Mouse (Mus musculus): Measurements from ENCODE around the gene Bicral. TPM values are rescaled to one million over a fixed set of nuclear protein-coding genes. Genes with fewer than 3 reads are reported as not detected.

Gene Bicral
- polyA plus RNA-seq, 1 experiment from 2014 or later: 4.1 TPM

GRCm38 (mm10) chr17:46782341-46783221 is 75.7 kb downstream of the Bicral start, which contains the start of gene Rpl7l1:
Gene Rpl7l1 (minus strand): TSS chr17:46782672.
- Histone ChIP-seq H3K4me1 (ENCODE audit: control insufficient read depth, insufficient read depth, low read length) (no peaks in the 10 kb centered on the region), H3K9me3 (replicated peaks; ENCODE audit: control insufficient read depth, low read length) (no peaks in the 10 kb centered on the region), H3K27me3 (ENCODE audit: control insufficient read depth, insufficient read depth, low read length) (no peaks in the 10 kb centered on the region), H3K4me2 (peak within 1 kb of the TSS; percentile 69), H3K9ac (ENCODE audit: low read depth, low read length) (peak within 1 kb of the TSS; percentile 88), H3K36me3 (ENCODE audit: control insufficient read depth, insufficient read depth, low read length) (peaks cover 24% of the 10 kb centered on the region), H3K4me3 (ENCODE audit: low read depth, low read length) (peak within 1 kb of the TSS; percentile 77), H3K27ac (ENCODE audit: low read depth, low read length) (peak within 1 kb of the TSS; percentile 85)
- peak; percentile 85 for ATAC-seq (replicated peaks; ENCODE audit: insufficient number of reproducible peaks, low FRiP score, low TSS enrichment)
- under 1% methylated on average over 44 of the region's 44 CpGs for WGBS (ENCODE audit: insufficient replicate concordance)

DNA sequence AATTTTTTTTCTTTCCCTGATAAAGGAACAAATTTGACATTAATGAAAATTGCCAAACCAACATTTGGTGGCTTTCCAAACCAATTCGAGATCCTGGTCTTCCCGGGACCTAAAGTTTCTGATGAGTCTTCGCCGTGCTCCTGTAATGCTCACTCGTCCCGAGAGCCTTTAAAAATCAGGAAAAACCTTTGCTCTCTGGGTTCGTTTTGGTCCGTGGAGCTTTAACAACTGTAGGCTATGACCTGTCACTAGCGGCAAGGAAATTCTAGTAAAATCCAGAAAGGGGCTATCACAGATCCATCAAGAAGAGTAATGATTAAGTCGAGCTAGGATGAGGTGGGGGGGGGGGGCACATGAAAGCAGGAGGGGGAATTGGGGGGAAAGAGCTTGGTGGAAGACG is 76.4 kb downstream of the Bicral start:
- no peaks in the 10 kb centered on the region for H3K9me3 ChIP-seq (replicated peaks; ENCODE audit: control insufficient read depth, low read length)
- H3K9ac ChIP-seq (ENCODE audit: low read depth, low read length): peak overlapping the region; percentile 88
- peak overlapping the region; percentile 85 for H3K27ac ChIP-seq (ENCODE audit: low read depth, low read length)
- no peaks in the 10 kb centered on the region for H3K27me3 ChIP-seq (ENCODE audit: control insufficient read depth, insufficient read depth, low read length)
- WGBS (ENCODE audit: insufficient replicate concordance): 5% methylated on average over 11 of the region's 11 CpGs
- ATAC-seq (replicated peaks; ENCODE audit: insufficient number of reproducible peaks, low FRiP score, low TSS enrichment): no peak
- peak overlapping the region; percentile 69 for H3K4me2 ChIP-seq
- H3K4me3 ChIP-seq (ENCODE audit: low read depth, low read length): peak overlapping the region; percentile 77
- H3K36me3 ChIP-seq (ENCODE audit: control insufficient read depth, insufficient read depth, low read length): peaks cover 31% of the 10 kb centered on the region
- no peaks in the 10 kb centered on the region for H3K4me1 ChIP-seq (ENCODE audit: control insufficient read depth, insufficient read depth, low read length)

- H3K9ac ChIP-seq (ENCODE audit: low read depth, low read length): no peak overlapping the region
- H3K4me2 ChIP-seq: no peak overlapping the region
- ATAC-seq (replicated peaks; ENCODE audit: insufficient number of reproducible peaks, low FRiP score, low TSS enrichment): no peak
- H3K27ac ChIP-seq (ENCODE audit: low read depth, low read length): no peak overlapping the region
- 82% methylated on average over 3 of the region's 3 CpGs for WGBS (ENCODE audit: insufficient replicate concordance)
- no peaks in the 10 kb centered on the region for H3K27me3 ChIP-seq (ENCODE audit: control insufficient read depth, insufficient read depth, low read length)
- peaks cover 44% of the 10 kb centered on the region for H3K36me3 ChIP-seq (ENCODE audit: control insufficient read depth, insufficient read depth, low read length)
- H3K9me3 ChIP-seq (replicated peaks; ENCODE audit: control insufficient read depth, low read length): no peaks in the 10 kb centered on the region
- no peak overlapping the region for H3K4me3 ChIP-seq (ENCODE audit: low read depth, low read length)
- H3K4me1 ChIP-seq (ENCODE audit: control insufficient read depth, insufficient read depth, low read length): peaks cover 7% of the 10 kb centered on the region
Measured at GRCm38 (mm10) chr17:46776087-46776486, 82.2 kb downstream of the Bicral start.

DNA sequence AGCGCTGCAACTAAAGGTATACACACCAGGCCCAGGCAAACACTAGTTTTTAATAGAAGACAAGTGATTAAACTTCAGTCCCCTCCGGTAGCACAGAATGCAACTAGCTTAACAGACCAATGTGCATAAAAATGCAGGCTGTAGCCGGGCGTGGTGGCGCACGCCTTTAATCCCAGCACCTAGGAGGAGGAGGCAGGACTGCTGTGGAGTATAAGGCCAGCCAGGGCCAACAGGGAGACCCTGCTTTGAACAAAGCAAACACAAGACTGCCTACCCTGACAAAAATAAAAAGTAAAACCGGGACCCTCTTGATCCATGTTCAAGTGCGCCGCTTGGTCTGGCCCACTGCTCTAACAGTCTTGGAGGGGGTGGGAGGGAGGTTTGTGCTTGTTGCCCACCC is 83.2 kb downstream of the Bicral start:
- Histone ChIP-seq H3K4me2 (no peak overlapping the region), H3K27me3 (ENCODE audit: control insufficient read depth, insufficient read depth, low read length) (no peaks in the 10 kb centered on the region), H3K9me3 (replicated peaks; ENCODE audit: control insufficient read depth, low read length) (no peaks in the 10 kb centered on the region), H3K27ac (ENCODE audit: low read depth, low read length) (no peak overlapping the region), H3K36me3 (ENCODE audit: control insufficient read depth, insufficient read depth, low read length) (peaks cover 39% of the 10 kb centered on the region), H3K4me3 (ENCODE audit: low read depth, low read length) (no peak overlapping the region), H3K4me1 (ENCODE audit: control insufficient read depth, insufficient read depth, low read length) (peaks cover 7% of the 10 kb centered on the region), H3K9ac (ENCODE audit: low read depth, low read length) (no peak overlapping the region)
- 93% methylated on average over 9 of the region's 9 CpGs for whole genome bisulfite sequencing (ENCODE audit: insufficient replicate concordance)
- no peak for ATAC-seq (replicated peaks; ENCODE audit: insufficient number of reproducible peaks, low FRiP score, low TSS enrichment)

GRCm38 (mm10) chr17:46774131-46774472 is 84.2 kb downstream of the Bicral start:
- no peaks in the 10 kb centered on the region for H3K9me3 ChIP-seq (replicated peaks; ENCODE audit: control insufficient read depth, low read length)
- ATAC-seq (replicated peaks; ENCODE audit: insufficient number of reproducible peaks, low FRiP score, low TSS enrichment): no peak
- H3K36me3 ChIP-seq (ENCODE audit: control insufficient read depth, insufficient read depth, low read length): peaks cover 32% of the 10 kb centered on the region
- no peak overlapping the region; the same call in 1 of the 2 replicates for H3K4me2 ChIP-seq
- H3K9ac ChIP-seq (ENCODE audit: low read depth, low read length): 0 out of 2 replicates have a peak overlapping the region, but pooled peaks have one; percentile 16
- no peak overlapping the region for H3K4me3 ChIP-seq (ENCODE audit: low read depth, low read length)
- 49% methylated on average over 2 of the region's 2 CpGs for WGBS (ENCODE audit: insufficient replicate concordance)
- no peaks in the 10 kb centered on the region for H3K27me3 ChIP-seq (ENCODE audit: control insufficient read depth, insufficient read depth, low read length)
- no peak overlapping the region for H3K27ac ChIP-seq (ENCODE audit: low read depth, low read length)
- peaks cover 7% of the 10 kb centered on the region for H3K4me1 ChIP-seq (ENCODE audit: control insufficient read depth, insufficient read depth, low read length)

GRCm38 (mm10) chr17:46773278-46774130 is 84.8 kb downstream of the Bicral start:
- H3K9ac ChIP-seq (ENCODE audit: low read depth, low read length): peak overlapping the region; percentile 89

DNA sequence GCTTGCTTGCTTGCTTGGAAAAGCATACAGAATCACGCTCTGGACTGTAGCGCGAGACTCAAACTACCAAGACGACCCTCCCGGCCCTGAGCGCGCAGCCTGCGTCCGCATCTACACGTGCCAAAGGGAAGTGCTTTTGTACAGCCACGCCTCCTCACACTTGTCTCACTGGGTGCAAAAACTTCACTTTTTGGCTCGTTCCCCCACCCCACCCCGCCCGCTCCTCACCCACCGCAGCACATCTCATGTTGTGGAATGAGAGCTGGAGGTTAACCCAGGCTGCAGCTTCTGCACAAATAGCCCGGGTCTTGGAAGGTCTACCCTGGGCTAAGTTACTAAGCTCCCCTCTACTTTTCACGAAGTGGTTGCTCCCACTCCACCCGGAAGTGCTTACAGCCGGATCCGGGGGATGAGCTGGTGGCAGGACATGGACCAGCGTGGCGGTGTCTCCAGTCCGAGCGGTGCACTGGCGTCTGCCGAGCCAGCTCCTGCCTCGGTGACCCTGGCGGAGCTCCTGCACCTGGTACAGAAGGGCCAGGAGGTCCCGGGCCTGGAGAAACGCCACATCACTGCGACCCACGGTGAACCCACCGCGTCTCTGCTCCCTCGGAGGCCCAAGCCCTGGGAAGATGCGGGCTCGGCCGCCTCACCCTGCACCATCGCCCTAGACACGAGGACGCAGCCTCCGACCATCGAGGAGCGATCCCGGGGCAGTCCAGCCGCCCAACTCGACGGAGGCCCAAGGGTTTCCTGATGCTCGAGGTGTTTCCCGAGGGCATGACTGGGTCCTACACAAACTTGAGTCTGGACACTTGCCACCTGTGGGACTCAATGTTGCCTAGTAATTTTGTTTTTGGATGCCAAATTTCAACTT is 85.6 kb downstream of the Bicral start, which contains the start of gene 2310039H08Rik:
TSS of gene 2310039H08Rik (plus strand) at position 232 of the 874 bp plus-strand sequence.
- Histone ChIP-seq H3K9me3 (replicated peaks; ENCODE audit: control insufficient read depth, low read length) (no peaks in the 10 kb centered on the region), H3K4me1 (ENCODE audit: control insufficient read depth, insufficient read depth, low read length) (peaks cover 7% of the 10 kb centered on the region), H3K4me2 (peak within 1 kb of the TSS; percentile 89), H3K36me3 (ENCODE audit: control insufficient read depth, insufficient read depth, low read length) (peaks cover 20% of the 10 kb centered on the region), H3K27ac (ENCODE audit: low read depth, low read length) (peak within 1 kb of the TSS; percentile 70), H3K4me3 (ENCODE audit: low read depth, low read length) (peak within 1 kb of the TSS; percentile 84), H3K9ac (ENCODE audit: low read depth, low read length) (peak within 1 kb of the TSS; percentile 89), H3K27me3 (ENCODE audit: control insufficient read depth, insufficient read depth, low read length) (no peaks in the 10 kb centered on the region)
- whole genome bisulfite sequencing (ENCODE audit: insufficient replicate concordance): under 1% methylated on average over 50 of the region's 50 CpGs
- peak; percentile 81 for ATAC-seq (replicated peaks; ENCODE audit: insufficient number of reproducible peaks, low FRiP score, low TSS enrichment)

More at GRCm38 (mm10) chr17:46773278-46774130, 84.8 kb downstream of the Bicral start:
- ATAC-seq (replicated peaks; ENCODE audit: insufficient number of reproducible peaks, low FRiP score, low TSS enrichment): no peak
- H3K4me3 ChIP-seq (ENCODE audit: low read depth, low read length): peak overlapping the region; percentile 84
- peak overlapping the region; percentile 70 for H3K27ac ChIP-seq (ENCODE audit: low read depth, low read length)
- peaks cover 28% of the 10 kb centered on the region for H3K36me3 ChIP-seq (ENCODE audit: control insufficient read depth, insufficient read depth, low read length)
- peaks cover 7% of the 10 kb centered on the region for H3K4me1 ChIP-seq (ENCODE audit: control insufficient read depth, insufficient read depth, low read length)
- H3K9me3 ChIP-seq (replicated peaks; ENCODE audit: control insufficient read depth, low read length): no peaks in the 10 kb centered on the region
- WGBS (ENCODE audit: insufficient replicate concordance): 10% methylated on average over 19 of the region's 20 CpGs
- peak overlapping the region; percentile 89 for H3K4me2 ChIP-seq
- no peaks in the 10 kb centered on the region for H3K27me3 ChIP-seq (ENCODE audit: control insufficient read depth, insufficient read depth, low read length)

GRCm38 (mm10) chr17:46772038-46772403 is 86.3 kb downstream of the Bicral start:
- Histone ChIP-seq H3K4me1 (ENCODE audit: control insufficient read depth, insufficient read depth, low read length) (peaks cover 7% of the 10 kb centered on the region), H3K9me3 (replicated peaks; ENCODE audit: control insufficient read depth, low read length) (no peaks in the 10 kb centered on the region), H3K9ac (ENCODE audit: low read depth, low read length) (peak overlapping the region; percentile 89), H3K27ac (ENCODE audit: low read depth, low read length) (peak overlapping the region; percentile 70), H3K36me3 (ENCODE audit: control insufficient read depth, insufficient read depth, low read length) (peaks cover 14% of the 10 kb centered on the region), H3K4me2 (peak overlapping the region; percentile 89), H3K27me3 (ENCODE audit: control insufficient read depth, insufficient read depth, low read length) (no peaks in the 10 kb centered on the region), H3K4me3 (ENCODE audit: low read depth, low read length) (peak overlapping the region; percentile 84)
- WGBS (ENCODE audit: insufficient replicate concordance): 8% methylated on average over 5 of the region's 5 CpGs
- ATAC-seq (replicated peaks; ENCODE audit: insufficient number of reproducible peaks, low FRiP score, low TSS enrichment): no peak
